Mouse (Mus musculus): ENCODE measurements at regions not wholly inside any gene's neighbourhood (a gene's known extent, or its start where the extent isn't known, plus 50 kb on each side); places are given as distances from the start of the nearest gene placed in this dataset.
A peak's percentile ranks its signal among the peaks of the same experiment; 100 is the strongest.

DNA sequence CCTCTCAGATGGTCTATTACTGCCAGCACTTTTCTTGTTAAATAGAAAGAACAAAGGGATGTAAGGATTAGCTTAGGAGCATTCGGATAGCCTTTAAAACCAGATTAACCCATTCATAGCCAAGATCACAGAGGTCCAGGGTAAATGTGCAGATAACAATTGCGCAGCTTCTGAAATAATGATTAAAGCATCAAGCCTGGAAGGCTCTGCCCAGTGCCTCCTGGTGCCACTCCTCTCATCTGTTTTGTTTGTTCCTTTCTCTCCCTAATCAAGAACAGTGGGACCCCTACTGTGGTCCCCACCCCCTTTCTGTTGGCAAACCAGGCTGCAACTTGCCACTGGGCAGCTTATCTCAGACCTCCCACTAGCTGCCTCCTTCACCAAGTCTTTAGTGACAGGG is 131.8 kb upstream of the Egln3 start:
- H3K27ac ChIP-seq (ENCODE audit: low read length) = no peak overlapping the region

DNA sequence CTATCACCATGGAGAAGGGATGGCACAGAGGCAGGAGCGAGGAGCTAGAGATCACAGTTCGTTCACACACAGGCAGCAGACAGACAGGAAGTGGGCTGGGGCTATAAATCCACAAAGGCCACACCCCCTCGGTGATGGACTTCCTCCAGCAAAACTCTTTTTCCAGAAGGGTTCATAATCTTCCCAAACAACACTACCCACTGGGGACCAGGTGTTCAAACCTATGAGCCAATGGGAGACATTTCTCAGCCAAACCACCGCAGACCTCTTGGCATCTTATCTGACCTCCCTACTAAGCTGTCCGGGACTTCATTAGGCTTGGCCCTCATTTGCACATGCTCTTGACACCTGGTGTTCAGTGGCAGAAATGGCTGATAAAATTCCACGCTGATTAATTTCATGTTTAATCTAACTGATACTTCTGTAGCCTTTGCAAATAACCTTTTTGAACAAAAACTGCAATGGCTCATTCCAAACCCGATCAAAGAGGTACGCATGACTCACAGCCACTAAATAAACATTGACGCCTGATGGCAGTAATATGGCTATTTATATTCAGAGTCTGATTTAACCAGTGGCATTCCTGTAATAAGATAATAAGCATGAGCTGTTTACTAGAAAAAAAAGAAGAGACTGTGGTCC is 131.0 kb upstream of the Egln3 start:
- WGBS = 34% methylated on average over 9 of the region's 9 CpGs
- ATAC-seq (ENCODE audit: low read depth) = no peak
- no peaks in the 10 kb centered on the region for H3K36me3 ChIP-seq (ENCODE audit: control insufficient read depth, insufficient read depth, low read length)
- H3K4me3 ChIP-seq (ENCODE audit: low read length) = no peak overlapping the region
- H3K9ac ChIP-seq (ENCODE audit: low read length) = no peak overlapping the region
- no peak overlapping the region for H3K4me2 ChIP-seq (ENCODE audit: low read depth, low read length)
- H3K4me1 ChIP-seq (replicated peaks; ENCODE audit: control insufficient read depth, insufficient read depth, low read length) = 0 out of 2 replicates have a peak, but pooled peaks cover 2% of the 10 kb centered on the region
- no peak overlapping the region for H3K27ac ChIP-seq (ENCODE audit: low read length)
- no peaks in the 10 kb centered on the region for H3K9me3 ChIP-seq (ENCODE audit: control insufficient read depth, low read length)
- no peaks in the 10 kb centered on the region for H3K27me3 ChIP-seq (ENCODE audit: control insufficient read depth, insufficient read depth, low read depth, low read length)

More for the DNA sequence above, 131.8 kb upstream of the Egln3 start:
- Histone ChIP-seq H3K4me2 (ENCODE audit: low read depth, low read length) (no peak overlapping the region), H3K36me3 (ENCODE audit: control insufficient read depth, insufficient read depth, low read length) (no peaks in the 10 kb centered on the region), H3K27me3 (ENCODE audit: control insufficient read depth, insufficient read depth, low read depth, low read length) (no peaks in the 10 kb centered on the region), H3K4me1 (replicated peaks; ENCODE audit: control insufficient read depth, insufficient read depth, low read length) (0 out of 2 replicates have a peak, but pooled peaks cover 2% of the 10 kb centered on the region), H3K9ac (ENCODE audit: low read length) (no peak overlapping the region), H3K4me3 (ENCODE audit: low read length) (no peak overlapping the region), H3K9me3 (ENCODE audit: control insufficient read depth, low read length) (no peaks in the 10 kb centered on the region)
- WGBS = 41% methylated on average over 2 of the region's 2 CpGs
- ATAC-seq (ENCODE audit: low read depth) = no peak

DNA sequence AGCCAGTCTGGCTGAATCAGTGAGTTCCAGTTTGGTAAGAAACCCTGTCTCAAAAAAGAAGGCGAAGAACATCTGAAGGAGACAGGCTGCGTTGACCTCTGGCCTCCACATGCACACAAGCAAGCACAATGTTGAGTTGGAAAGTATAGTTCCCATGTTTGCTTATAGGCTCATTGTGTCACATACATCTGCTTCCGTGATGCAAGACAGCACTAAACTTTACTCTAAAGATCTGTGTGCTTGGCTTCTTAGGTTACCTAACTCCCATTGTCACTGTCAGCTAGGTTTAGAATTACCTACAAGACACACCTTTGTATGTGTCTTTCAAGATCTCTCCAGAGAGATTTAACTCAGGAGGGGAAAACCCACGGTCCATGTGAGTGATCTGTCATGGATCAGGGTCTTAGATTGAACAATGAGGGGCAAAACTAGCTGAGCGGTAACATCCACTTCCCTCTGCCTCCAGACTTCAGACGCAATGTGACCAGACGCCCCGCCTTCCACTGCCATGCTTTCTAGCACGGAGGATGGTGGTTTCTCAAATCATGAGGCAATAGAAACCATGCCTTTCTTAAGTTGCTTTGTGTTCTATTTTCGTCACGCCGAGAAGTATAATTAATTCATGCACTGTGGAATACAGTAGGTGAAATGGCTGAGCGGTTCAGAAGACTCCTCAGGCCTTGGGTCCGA is 130.1 kb upstream of the Egln3 start:
- Histone ChIP-seq H3K27me3 (ENCODE audit: control insufficient read depth, insufficient read depth, low read depth, low read length) (no peaks in the 10 kb centered on the region), H3K4me3 (ENCODE audit: low read length) (no peak overlapping the region), H3K4me1 (replicated peaks; ENCODE audit: control insufficient read depth, insufficient read depth, low read length) (0 out of 2 replicates have a peak, but pooled peaks cover 2% of the 10 kb centered on the region), H3K4me2 (ENCODE audit: low read depth, low read length) (no peak overlapping the region), H3K27ac (ENCODE audit: low read length) (no peak overlapping the region), H3K36me3 (ENCODE audit: control insufficient read depth, insufficient read depth, low read length) (no peaks in the 10 kb centered on the region), H3K9me3 (ENCODE audit: control insufficient read depth, low read length) (no peaks in the 10 kb centered on the region), H3K9ac (ENCODE audit: low read length) (no peak overlapping the region)
- WGBS = 85% methylated on average over 14 of the region's 14 CpGs
- no peak for ATAC-seq (ENCODE audit: low read depth)

DNA sequence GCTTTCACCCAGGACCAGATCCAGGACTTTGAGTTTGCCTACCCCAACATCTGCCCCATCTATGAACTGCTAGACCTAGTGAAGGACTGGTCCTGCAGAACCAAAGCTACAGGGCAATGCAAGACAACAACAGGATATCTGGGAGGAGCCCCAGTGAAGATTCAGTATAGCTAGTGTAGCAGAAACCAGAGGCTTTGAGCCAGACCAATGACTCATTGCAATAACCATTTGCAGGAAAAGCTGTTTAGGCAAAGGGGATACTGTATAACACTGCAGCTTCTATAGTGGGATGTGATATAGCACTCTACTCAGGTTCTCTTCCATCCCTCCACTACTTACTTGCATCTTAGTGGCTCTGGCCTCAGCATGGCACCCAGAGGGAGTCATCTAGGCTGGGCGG is 123.8 kb upstream of the Egln3 start:
- no peak overlapping the region for H3K9ac ChIP-seq (ENCODE audit: low read length)
- H3K27me3 ChIP-seq (ENCODE audit: control insufficient read depth, insufficient read depth, low read depth, low read length) = no peaks in the 10 kb centered on the region
- no peak overlapping the region for H3K4me2 ChIP-seq (ENCODE audit: low read depth, low read length)
- no peak for ATAC-seq (ENCODE audit: low read depth)
- H3K36me3 ChIP-seq (ENCODE audit: control insufficient read depth, insufficient read depth, low read length) = no peaks in the 10 kb centered on the region
- H3K4me1 ChIP-seq (replicated peaks; ENCODE audit: control insufficient read depth, insufficient read depth, low read length) = no peaks in the 10 kb centered on the region
- no peak overlapping the region for H3K4me3 ChIP-seq (ENCODE audit: low read length)
- H3K9me3 ChIP-seq (ENCODE audit: control insufficient read depth, low read length) = no peaks in the 10 kb centered on the region
- 71% methylated on average over 1 of the region's 1 CpGs for WGBS
- H3K27ac ChIP-seq (ENCODE audit: low read length) = 0 out of 2 replicates have a peak overlapping the region, but pooled peaks have one; percentile 8

DNA sequence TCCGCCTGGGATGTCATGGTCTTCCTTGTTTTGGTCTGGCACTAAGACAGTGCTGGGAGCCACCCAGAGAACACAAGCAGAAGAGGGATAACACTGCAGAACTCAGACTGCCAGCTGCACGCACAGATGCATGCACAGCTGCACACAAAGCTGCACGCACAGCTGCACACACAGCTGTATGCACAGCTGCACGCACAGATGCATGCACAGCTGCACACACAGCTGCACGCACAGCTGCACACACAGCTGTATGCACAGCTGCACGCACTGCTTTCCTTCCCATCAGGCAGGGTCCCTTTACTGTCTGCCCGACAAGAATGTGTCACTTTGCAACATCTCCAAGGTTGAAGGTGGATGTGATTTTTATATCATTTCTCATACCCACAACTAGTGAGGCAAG is 122.9 kb upstream of the Egln3 start:
- Histone ChIP-seq H3K27me3 (ENCODE audit: control insufficient read depth, insufficient read depth, low read depth, low read length) (no peaks in the 10 kb centered on the region), H3K36me3 (ENCODE audit: control insufficient read depth, insufficient read depth, low read length) (no peaks in the 10 kb centered on the region), H3K4me3 (ENCODE audit: low read length) (no peak overlapping the region), H3K9me3 (ENCODE audit: control insufficient read depth, low read length) (no peaks in the 10 kb centered on the region), H3K27ac (ENCODE audit: low read length) (no peak overlapping the region), H3K9ac (ENCODE audit: low read length) (no peak overlapping the region), H3K4me2 (ENCODE audit: low read depth, low read length) (no peak overlapping the region), H3K4me1 (replicated peaks; ENCODE audit: control insufficient read depth, insufficient read depth, low read length) (no peaks in the 10 kb centered on the region)
- no peak for ATAC-seq (ENCODE audit: low read depth)
- 83% methylated on average over 7 of the region's 7 CpGs for WGBS

DNA sequence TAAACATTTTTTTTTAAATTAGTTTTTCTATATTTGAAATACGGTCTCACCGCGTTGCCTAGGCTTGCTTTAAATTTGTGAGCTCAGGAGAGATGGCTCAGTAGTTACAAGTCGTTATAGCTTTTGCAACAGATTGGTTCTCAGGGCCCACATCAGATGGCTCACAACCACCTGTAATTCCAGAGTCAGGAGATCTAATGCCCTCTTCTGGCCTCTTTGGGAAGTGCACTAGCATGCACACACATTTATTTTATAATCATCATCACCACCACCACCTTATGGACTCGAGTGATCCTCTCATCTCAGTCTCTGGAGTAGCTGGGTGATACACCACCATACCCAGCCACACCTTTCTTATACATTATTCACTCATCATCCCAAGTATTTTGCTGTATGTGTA is 116.9 kb upstream of the Egln3 start:
- Histone ChIP-seq H3K27me3 (ENCODE audit: control insufficient read depth, insufficient read depth, low read depth, low read length) (no peaks in the 10 kb centered on the region), H3K27ac (ENCODE audit: low read length) (no peak overlapping the region), H3K4me1 (replicated peaks; ENCODE audit: control insufficient read depth, insufficient read depth, low read length) (peaks cover 9% of the 10 kb centered on the region), H3K4me2 (ENCODE audit: low read depth, low read length) (no peak overlapping the region), H3K9ac (ENCODE audit: low read length) (no peak overlapping the region), H3K9me3 (ENCODE audit: control insufficient read depth, low read length) (no peaks in the 10 kb centered on the region), H3K4me3 (ENCODE audit: low read length) (no peak overlapping the region), H3K36me3 (ENCODE audit: control insufficient read depth, insufficient read depth, low read length) (no peaks in the 10 kb centered on the region)
- no peak for ATAC-seq (ENCODE audit: low read depth)
- 93% methylated on average over 5 of the region's 5 CpGs for WGBS

DNA sequence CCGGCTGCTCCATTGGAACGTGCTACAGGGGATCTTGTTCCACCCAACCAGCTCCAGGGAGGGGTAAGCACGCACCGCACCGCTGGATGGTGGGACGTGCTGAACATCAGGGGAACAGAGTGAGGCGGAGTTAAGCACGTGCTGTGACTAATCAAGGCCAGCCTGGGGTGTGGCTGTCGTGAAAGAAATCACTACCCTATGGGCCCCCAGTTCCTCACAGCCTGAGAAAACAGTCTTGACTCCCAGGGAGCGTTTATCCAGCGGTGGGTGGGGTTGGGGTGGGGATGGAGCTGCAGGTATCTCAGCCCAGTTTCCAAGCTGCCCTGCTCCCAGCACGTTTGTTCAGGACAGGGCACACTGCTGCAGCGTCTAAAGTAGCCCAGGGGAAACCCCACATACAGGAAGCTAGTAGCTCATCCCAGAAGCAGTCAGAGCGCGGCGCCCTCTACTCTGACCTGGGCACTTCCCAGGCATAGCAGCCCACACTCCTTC is 113.4 kb upstream of the Egln3 start:
- Histone ChIP-seq H3K36me3 (ENCODE audit: control insufficient read depth, insufficient read depth, low read length) (no peaks in the 10 kb centered on the region), H3K9me3 (ENCODE audit: control insufficient read depth, low read length) (no peaks in the 10 kb centered on the region), H3K4me3 (ENCODE audit: low read length) (peak overlapping the region; percentile 22), H3K27ac (ENCODE audit: low read length) (peak overlapping the region; percentile 10; the same call in 1 of the 2 replicates), H3K9ac (ENCODE audit: low read length) (peak overlapping the region; percentile 49), H3K27me3 (ENCODE audit: control insufficient read depth, insufficient read depth, low read depth, low read length) (no peaks in the 10 kb centered on the region), H3K4me1 (replicated peaks; ENCODE audit: control insufficient read depth, insufficient read depth, low read length) (peaks cover 16% of the 10 kb centered on the region), H3K4me2 (ENCODE audit: low read depth, low read length) (peak overlapping the region; percentile 48)
- ATAC-seq (ENCODE audit: low read depth) = peak; percentile 95
- WGBS = 4% methylated on average over 16 of the region's 16 CpGs

DNA sequence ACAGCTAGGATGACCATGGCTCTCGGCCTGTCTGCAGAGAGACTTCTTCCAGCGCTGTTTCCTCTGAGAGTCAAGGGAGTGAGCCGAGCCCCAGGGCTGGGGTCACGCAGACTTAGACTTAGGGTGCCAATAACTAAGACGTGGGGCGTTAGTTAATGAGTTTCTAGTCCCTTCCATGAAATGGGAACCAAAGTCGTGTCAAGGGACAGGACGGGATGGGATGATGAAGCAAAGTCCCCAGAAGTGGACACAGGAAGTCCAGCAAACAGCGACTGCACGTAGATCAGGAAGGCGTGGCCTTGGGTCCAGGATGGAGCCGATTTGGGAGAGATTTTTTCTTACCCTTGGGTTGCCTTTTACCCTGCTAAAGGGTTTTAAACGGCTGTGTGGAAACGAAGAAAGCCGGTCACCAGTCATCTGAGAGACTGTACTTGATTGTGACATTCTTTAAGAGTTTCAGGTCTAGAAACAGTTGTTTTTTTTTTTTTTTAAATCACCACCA is 112.5 kb upstream of the Egln3 start:
- Histone ChIP-seq H3K27me3 (ENCODE audit: control insufficient read depth, insufficient read depth, low read depth, low read length) (no peaks in the 10 kb centered on the region), H3K4me1 (replicated peaks; ENCODE audit: control insufficient read depth, insufficient read depth, low read length) (peaks cover 16% of the 10 kb centered on the region), H3K4me3 (ENCODE audit: low read length) (no peak overlapping the region), H3K36me3 (ENCODE audit: control insufficient read depth, insufficient read depth, low read length) (no peaks in the 10 kb centered on the region), H3K9me3 (ENCODE audit: control insufficient read depth, low read length) (no peaks in the 10 kb centered on the region), H3K27ac (ENCODE audit: low read length) (no peak overlapping the region), H3K4me2 (ENCODE audit: low read depth, low read length) (no peak overlapping the region), H3K9ac (ENCODE audit: low read length) (no peak overlapping the region)
- 58% methylated on average over 15 of the region's 15 CpGs for WGBS
- ATAC-seq (ENCODE audit: low read depth) = no peak

DNA sequence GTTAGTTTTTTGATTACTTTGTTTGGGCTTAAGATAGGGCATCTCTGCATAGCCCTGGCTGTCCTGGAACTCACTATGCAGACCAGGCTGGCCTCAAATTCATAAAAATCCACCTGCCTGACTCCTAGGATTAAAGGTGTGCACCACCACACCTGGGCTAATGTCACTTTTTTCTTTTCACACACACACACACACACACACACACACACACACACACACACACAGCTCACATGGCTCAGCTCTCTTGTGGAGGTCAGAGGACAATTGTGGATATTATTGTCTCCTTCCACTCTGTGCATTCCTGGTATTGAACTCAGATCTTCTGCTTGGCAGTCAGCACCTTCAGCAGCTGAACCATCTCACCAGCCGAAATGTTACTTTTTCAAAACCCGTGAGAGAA is 110.5 kb upstream of the Egln3 start:
- 66% methylated on average over 2 of the region's 2 CpGs for WGBS
- Histone ChIP-seq H3K4me1 (replicated peaks; ENCODE audit: control insufficient read depth, insufficient read depth, low read length) (peaks cover 16% of the 10 kb centered on the region), H3K4me2 (ENCODE audit: low read depth, low read length) (no peak overlapping the region), H3K36me3 (ENCODE audit: control insufficient read depth, insufficient read depth, low read length) (no peaks in the 10 kb centered on the region), H3K4me3 (ENCODE audit: low read length) (no peak overlapping the region), H3K27me3 (ENCODE audit: control insufficient read depth, insufficient read depth, low read depth, low read length) (no peaks in the 10 kb centered on the region), H3K9ac (ENCODE audit: low read length) (no peak overlapping the region), H3K9me3 (ENCODE audit: control insufficient read depth, low read length) (no peaks in the 10 kb centered on the region), H3K27ac (ENCODE audit: low read length) (no peak overlapping the region)
- no peak for ATAC-seq (ENCODE audit: low read depth)

Measured in lung, embryonic 16.5 days (tissue).